Mouse (Mus musculus) cerebellum, postnatal 14 days (tissue): ENCODE measurements around the gene Tex13b.
"Not testable (repeated sequence)": the region's sequence is repeated elsewhere in the genome, so short reads cannot be mapped to it uniquely, and the experiment has no call there.

Experiments used
- DNase-seq, 2 experiments: peaks; one replicate each; pipeline ENCODE4 v3.0.0; 2021; ENCODE audit warnings: mixed read lengths in 2 of 2

Gene Tex13b

DNA sequence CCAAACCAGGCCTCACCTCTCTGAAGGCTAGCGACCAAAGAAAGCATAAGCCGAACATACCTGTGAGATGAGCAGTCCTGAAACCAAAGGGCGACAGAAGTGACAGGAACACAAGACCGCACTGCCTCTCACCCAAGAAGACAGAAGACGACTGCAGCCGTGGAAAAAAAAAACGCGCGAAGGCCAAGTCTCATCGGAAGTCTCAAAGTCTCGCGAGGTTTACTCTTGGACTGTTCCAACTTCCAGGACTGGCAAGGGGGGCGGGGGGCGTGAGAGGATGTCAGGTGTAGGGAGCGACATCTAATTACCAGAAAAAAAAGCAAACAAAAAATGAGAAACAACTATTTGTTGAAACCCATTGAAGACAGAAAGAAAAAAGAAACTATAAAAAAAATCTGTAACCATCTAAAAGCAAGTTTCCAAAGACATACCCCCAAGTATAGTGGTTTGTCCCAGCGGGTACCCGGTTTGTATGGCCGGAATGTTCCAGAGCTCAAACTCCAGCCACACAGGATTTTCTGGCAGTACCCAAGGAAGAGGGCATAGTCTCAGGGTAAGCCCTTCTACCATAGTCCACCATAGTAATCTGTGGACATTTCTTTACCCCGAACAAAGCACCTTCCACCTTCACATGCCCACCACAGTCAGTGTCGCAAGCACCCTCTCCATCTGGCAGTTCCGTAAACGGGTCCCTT lies at the start of gene Tex13b:
TSS of gene Tex13b (minus strand) at position 122 of the 695 bp plus-strand sequence.
- DNase-seq, result no peak

- no peak for DNase-seq
Observed at GRCm38 (mm10) chrX:140862760-140863159, 49.5 kb upstream of the Tex13b start.

DNA sequence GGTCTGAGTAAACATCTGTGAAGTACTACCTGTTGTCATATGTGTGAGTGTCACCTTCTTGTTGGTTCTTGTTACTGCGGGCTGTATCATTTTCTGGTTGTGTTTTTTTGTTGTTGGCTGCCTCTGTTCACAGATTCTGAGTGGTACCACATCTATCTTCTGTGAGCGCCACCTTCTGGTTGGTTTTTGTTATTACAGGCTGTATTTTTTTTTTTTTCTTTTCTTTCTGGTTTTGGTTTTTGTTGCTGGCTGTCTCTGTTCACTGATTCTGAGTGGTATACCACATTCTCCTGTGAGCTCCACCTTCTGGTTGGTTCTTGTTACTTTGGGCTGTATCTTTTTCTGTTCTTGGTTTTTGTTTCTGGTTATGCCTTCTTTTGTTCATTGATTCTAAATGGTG lies 44.2 kb upstream of the Tex13b start:
- DNase-seq, result peak; percentile 16 to 23

- DNase-seq, result not testable (repeated sequence)
Observed at GRCm38 (mm10) chrX:140857040-140857439, 43.8 kb upstream of the Tex13b start.

GRCm38 (mm10) chrX:140854561-140854960 lies 41.3 kb upstream of the Tex13b start:
- peak; percentile 30 to 51 for DNase-seq

- not testable (repeated sequence) for DNase-seq
Observed at GRCm38 (mm10) chrX:140845401-140845800, 32.2 kb upstream of the Tex13b start.

- no peak for DNase-seq
Observed at GRCm38 (mm10) chrX:140839887-140840286, 26.7 kb upstream of the Tex13b start.

DNA sequence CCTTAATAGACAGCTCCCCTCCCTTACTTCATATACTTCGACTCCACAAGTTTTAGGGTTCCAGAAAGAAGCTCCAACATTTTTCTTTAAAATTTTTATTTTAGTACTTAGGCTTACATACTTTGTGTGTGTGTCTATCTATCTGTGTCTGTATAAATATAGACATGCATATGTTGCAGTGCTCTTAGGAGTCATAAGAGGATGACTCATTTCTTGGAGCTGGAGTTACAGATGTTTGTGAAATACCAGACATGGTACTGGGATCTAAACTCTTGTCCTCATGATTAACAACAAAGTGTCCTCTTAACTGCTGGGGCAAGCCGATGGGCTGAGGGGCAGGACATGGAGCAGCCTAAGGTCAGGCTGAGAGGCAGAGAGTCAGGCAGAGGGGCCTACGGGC lies 24.8 kb upstream of the Tex13b start:
- no peak for DNase-seq

DNA sequence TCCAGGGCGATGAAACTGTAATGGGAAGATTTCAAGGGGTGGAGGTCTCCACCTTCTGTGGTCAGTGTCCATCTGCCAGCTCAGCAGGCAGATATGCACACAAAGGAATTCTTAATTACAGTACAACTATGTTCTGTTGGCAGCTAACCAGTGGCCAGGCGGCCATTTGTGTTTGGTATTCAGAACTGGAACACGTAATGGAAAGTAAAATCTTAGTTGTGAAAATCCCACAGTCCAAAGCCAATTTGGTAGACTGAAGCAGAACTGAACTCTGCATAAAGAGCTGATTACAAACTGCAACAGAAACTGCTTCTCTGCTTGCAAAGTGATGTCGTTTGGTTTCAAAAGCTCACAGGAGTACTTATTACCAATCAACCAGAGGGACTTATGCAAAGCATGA lies 18.5 kb upstream of the Tex13b start:
- DNase-seq, result no peak

DNA sequence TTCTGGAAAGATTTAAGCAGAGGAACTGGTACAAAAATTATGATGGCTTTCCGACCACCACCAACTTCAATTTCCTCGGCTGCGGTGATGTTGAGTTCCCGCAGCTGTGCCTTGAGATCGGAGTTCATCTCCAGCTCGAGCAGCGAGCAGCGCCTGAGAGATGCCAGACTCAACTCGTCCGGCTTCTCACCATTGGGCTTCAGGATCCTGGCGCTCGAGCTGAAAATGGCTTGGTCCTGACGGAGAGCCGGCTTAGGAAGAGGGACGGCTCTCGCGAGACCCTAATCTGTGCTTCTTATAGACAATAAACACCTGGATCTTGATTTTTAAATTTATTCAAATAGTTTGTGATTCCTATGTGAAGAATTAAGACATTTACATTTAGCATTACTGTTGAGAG lies 9.1 kb upstream of the Tex13b start:
- no peak for DNase-seq

GRCm38 (mm10) chrX:140805340-140805739 lies 7.9 kb downstream of the Tex13b start:
- no peak for DNase-seq

DNA sequence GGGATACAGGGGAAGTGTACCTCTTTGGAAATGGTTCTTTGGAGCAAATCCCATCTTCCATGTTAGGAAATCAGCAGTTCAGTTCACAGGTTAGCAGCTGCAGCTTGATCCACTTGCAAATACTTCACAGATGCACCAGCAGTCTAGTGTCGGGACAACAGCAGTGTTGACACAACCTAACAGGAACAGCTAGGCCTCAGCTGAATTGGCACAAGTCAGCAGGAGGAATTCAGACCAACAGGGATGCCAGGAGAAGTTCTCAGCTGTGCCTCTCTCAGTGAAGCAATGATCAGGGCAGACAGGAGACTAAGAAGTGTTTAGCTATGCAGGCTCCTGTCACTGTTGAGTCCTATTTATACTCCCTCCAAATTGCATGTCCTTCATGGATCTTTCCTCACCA lies 43.4 kb downstream of the Tex13b start:
- DNase-seq, result no peak
